Mouse (Mus musculus) lung, adult 2 months (tissue): ENCODE data around the gene Muc4. TPM values are rescaled to one million over a fixed set of nuclear protein-coding genes. Genes with fewer than 3 reads are reported as not detected.

ENCODE experiments used
- DNase-seq: peaks from one replicate; pipeline ENCODE4 v3.0.0; 2022
- H3K4me1 ChIP-seq: fragments of 200-500 bp; 2 replicates; pipeline ENCODE4 v1.6.1; 2011; ENCODE audit warnings: low read length; ENCODE audit not compliant: control insufficient read depth, insufficient read depth
- H3K4me3 ChIP-seq: fragments of 200-500 bp; replicated peaks from 2 replicates; pipeline ENCODE3; 2011; ENCODE audit warnings: low read depth, mild to moderate bottlenecking, control low read depth, low read length; ENCODE audit errors: extremely low read depth
- CTCF ChIP-seq: fragments of 200-500 bp; IDR thresholded peaks from 2 replicates; pipeline ENCODE4 v1.5.1; 2011; ENCODE audit warnings: mild to moderate bottlenecking, low read length, control low read depth; ENCODE audit not compliant: insufficient read depth
- POLR2A ChIP-seq: fragments of 200-500 bp; IDR thresholded peaks from 2 replicates; pipeline ENCODE4 v1.6.1; 2011; ENCODE audit warnings: low read depth, mild to moderate bottlenecking, control low read depth, low read length, borderline replicate concordance; ENCODE audit errors: extremely low read depth
- WGBS: fragments of 180-500 bp; shearing (Covaris S2); methylation state at CpG from one replicate; pipeline ENCODE4 v1.1.7; 2018; 5-methylcytosine and 5-hydroxymethylcytosine counted together
- polyA plus RNA-seq: library from polyadenylated mRNA; depleted of rRNA; stranded (reverse); fragments of >200 nt; gene quantifications from 2 replicates; pipeline ENCODE4 v1.2.3, GENCODE M21; 2012; rRNA removed

Gene Muc4
- polyA plus RNA-seq = 17.3 and 18.9 TPM in 2 replicates

DNA sequence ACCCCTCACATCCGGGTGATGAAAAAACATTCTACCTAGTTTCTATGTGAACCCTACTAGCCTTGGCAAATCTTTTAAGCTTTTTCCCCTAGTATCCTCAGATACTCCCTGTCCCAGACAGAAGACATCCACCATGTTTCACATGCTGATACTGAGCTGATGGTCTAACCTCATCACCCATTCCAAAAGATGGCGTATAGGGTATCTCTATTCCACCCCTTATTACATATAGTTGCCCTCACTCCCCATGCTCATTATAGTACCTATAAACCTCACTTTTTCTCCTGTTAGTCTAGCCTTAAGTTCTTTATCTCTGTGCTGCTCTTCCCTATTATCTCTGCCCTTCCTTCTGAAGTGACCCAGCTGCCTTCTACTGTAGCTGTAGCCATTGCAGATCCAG is at the start of gene Muc4:
TSS of gene Muc4 (plus strand) at position 301 of the 400 bp plus-strand sequence.
- no peak within 1 kb of the TSS for H3K4me3 ChIP-seq
- no peak for DNase-seq
- TF ChIP-seq POLR2A (no peak), CTCF (no peak)

DNA sequence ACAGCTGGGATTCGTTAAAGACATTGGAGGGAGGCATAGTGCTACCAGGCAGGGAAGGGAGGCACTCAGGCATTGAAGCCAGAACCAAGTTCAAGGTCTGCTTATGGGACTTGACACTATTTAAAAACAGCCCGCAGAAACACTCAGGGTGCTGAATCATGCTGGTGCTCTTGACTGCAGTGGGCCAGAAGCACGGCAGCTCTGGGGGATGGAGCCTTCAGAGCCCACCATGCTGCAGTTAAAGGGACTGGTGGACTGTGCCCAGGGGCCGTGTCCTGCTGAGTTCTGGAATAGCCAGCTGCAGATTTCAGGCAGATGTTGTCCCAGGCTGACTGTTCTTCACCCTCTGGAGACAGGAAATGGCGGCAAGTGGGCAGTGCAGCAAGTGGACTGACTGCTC is 49.7 kb upstream of the Muc4 start:
- no peak for TF ChIP-seq CTCF
- no peak for TF ChIP-seq POLR2A
- DNase-seq = no peak
- H3K4me1 ChIP-seq = no peaks in the 10 kb centered on the region
- no peak overlapping the region for H3K4me3 ChIP-seq
- WGBS = 53% methylated on average over 5 of the region's 5 CpGs

More for the DNA sequence above, at the start of gene Muc4:
- H3K4me1 ChIP-seq = no peaks in the 10 kb centered on the region
- WGBS = 94% methylated on average over 2 of the region's 2 CpGs

DNA sequence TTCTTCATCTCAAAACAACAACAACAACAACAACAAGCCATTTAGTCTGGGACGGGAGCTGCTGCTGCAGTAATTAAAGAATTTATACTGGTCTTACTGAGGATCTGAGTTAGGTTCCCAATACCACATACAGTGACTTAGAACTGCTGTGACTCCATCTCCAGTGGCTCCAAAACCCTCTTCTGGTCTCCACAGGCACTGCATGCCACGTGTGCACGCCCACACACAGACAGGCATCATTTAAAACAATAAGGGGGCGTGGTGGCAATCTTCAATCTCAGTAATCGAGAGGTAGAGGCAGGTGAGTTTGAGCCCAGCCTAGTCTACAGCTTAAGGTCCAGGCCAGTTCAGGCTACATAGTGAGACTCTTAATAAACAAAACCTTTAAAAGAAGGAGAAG is 48.5 kb upstream of the Muc4 start:
- no peak for DNase-seq
- TF ChIP-seq CTCF = no peak
- TF ChIP-seq POLR2A = no peak
- Histone ChIP-seq H3K4me3 (no peak overlapping the region), H3K4me1 (no peaks in the 10 kb centered on the region)
- WGBS = 80% methylated on average over 5 of the region's 5 CpGs

DNA sequence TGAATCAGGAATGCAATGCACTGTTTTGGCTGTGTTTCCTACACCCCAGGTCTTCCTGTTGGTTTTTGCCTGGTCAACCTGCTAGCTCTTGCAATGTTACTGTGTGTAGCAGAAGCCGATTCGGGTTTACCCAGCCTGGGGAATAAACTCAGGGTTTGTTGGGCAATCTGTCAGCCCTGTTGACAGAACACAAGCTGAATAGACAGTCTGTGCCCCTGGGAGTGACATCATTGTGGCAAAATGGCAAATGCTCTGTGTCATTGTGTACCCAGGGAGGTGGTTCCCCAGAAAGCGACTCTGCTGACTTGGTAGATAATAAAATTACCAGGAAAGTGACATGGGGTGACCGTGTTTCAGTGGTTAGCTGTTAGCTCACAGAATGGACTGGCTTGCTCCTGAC is 46.9 kb upstream of the Muc4 start:
- WGBS = 44% methylated on average over 4 of the region's 4 CpGs
- TF ChIP-seq POLR2A (no peak), CTCF (no peak)
- Histone ChIP-seq H3K4me1 (no peaks in the 10 kb centered on the region), H3K4me3 (no peak overlapping the region)
- DNase-seq = no peak

DNA sequence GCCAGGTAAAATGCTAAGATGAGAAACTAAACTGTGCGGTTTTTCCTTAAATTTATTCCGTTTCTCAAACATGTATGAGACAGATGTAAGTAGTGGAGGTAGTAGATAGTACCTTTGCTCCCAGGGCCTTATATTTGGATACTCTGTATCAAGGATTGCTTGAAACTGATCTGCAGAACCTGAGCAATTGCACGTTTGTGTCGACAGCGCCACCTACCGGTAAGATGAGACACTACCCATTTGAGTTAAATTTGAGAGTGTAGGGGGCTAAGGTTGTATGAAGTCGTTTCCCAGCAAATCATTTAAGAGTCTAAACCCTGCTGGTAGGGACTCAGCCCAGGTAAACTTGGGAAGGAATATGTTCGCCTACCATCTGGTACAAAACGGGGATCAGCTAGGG is 46.2 kb upstream of the Muc4 start:
- Histone ChIP-seq H3K4me3 (no peak overlapping the region), H3K4me1 (no peaks in the 10 kb centered on the region)
- 6% methylated on average over 9 of the region's 9 CpGs for WGBS
- peak; percentile 62 for DNase-seq
- TF ChIP-seq CTCF (peak; percentile 59), POLR2A (no peak)

DNA sequence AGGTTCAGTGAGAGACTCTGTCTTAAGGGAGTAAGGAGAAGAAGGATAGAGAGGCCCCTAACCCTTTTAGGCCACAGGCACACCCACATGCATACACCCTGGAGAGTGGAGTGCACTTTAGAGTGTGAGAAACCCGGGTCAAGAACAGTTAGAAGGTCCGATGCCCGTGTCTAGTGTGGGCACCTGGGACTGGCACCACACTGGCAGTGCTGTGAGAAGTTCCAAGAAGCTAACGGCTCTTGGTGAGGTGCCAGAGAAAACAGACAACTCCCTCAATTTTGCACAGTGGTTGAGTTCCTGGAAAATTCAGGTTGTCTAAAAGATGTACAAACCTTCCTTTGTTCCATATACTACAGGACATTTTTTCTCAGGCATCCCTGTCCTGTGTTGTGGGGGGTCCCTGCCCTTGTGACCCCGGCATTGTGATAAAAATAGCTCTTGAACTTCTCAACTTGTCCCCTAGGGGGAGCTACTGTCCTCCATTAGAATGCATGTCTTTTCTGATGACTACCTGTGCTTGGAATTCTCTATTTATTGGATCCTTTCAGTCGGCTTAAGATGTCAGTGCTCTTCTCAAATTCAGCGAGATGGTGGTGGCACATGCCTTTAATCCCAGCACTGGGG is 38.7 kb upstream of the Muc4 start:
- 20% methylated on average over 7 of the region's 7 CpGs for WGBS
- TF ChIP-seq CTCF (peak; percentile 44), POLR2A (no peak)
- Histone ChIP-seq H3K4me3 (no peak overlapping the region), H3K4me1 (no peaks in the 10 kb centered on the region; the same call in 1 of the 2 replicates)
- no peak for DNase-seq

DNA sequence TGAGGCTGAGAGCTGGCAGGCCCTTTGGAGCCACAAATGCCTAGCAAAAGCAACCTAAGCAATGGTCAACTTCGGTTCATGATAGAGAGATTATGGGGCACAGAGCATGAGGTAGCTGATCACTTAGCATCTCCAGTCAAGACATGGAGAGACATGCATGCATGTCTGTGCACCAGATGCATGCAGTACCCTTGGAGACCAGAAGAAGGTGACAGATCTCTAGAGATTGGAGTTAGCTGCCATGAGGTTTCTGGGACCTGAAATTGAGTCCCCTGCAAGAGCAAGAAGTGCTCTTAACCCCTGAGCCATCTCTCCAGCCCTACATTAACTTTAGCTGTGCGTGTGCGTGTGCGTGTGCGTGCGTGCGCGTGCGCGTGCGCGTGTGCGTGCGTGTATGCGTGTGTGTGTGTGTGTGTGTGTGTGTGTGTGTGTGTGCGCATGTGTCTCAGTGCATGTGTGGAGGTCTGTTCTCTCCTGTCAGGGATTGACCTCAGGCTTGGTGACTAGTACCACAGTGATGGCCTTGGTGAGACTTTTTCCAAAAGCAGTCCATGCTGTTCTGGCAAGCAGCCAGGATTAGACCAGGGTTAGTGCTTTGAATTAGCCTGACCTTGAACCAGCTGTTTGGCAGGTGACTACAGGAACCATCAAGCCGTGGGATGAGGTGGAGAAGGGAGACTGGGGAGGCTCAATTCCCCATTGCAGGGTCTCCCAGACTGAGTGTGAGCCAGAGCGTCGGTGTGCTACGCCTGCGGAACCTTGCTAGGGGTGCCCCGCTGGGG is 37.8 kb upstream of the Muc4 start:
- WGBS = 95% methylated on average over 22 of the region's 22 CpGs
- Histone ChIP-seq H3K4me3 (no peak overlapping the region), H3K4me1 (no peaks in the 10 kb centered on the region; the same call in 1 of the 2 replicates)
- TF ChIP-seq POLR2A = no peak
- no peak for TF ChIP-seq CTCF
- no peak for DNase-seq

DNA sequence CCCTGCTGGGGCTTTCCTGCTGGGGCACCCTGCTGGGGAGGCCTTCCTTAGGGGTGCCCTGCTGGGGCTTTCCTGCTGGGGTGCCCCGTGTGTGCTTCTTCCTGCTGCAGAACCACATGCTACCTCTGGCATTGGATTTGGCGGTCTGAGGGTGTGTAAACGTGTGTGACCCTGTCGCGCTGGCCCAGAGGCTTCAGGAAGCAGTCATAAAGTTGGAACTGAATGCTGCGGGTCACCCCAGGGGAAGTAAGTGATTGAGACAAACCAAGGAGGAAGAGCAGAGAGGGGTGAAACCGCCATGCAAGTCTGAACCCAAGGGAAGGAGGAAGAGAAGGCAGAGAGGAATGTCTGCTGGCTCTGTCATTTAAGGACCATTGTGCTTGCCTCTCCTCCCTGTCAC is 37.1 kb upstream of the Muc4 start:
- DNase-seq = no peak
- no peak for TF ChIP-seq POLR2A
- no peak for TF ChIP-seq CTCF
- Histone ChIP-seq H3K4me3 (no peak overlapping the region), H3K4me1 (peaks cover 2% of the 10 kb centered on the region)
- WGBS = 39% methylated on average over 7 of the region's 7 CpGs

DNA sequence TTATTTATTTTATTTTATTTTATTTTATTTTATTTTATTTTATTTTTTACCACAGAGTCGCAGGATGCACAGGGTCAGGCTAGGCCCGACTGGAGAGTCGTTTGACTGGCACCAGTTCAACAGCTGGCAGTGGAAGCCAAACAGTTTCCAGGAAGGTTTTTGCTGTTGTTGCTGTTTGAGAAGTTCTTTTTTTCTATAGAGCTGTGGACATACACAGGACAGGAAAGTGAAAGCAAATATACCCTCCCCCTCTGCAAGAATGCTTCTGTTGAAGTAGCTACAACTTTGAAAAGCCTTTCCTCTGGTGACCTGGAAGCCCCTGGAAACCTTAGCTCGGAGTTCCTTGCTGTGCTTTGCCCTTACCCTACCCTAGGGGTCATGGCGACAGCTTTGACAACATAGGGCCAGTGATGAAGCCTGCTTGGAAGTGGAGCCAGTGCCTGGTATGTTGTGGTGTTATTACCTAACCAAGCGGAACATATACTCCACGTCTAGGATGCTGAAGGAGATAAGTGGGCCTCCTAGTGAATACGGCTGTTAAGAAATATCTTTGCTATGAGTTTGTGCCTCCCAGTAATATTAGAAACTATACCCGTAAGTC is 32.3 kb upstream of the Muc4 start:
- no peak overlapping the region for H3K4me3 ChIP-seq
- no peak for TF ChIP-seq POLR2A
- TF ChIP-seq CTCF = no peak
- peaks cover 7% of the 10 kb centered on the region for H3K4me1 ChIP-seq
- 37% methylated on average over 9 of the region's 9 CpGs for WGBS
- DNase-seq = no peak

DNA sequence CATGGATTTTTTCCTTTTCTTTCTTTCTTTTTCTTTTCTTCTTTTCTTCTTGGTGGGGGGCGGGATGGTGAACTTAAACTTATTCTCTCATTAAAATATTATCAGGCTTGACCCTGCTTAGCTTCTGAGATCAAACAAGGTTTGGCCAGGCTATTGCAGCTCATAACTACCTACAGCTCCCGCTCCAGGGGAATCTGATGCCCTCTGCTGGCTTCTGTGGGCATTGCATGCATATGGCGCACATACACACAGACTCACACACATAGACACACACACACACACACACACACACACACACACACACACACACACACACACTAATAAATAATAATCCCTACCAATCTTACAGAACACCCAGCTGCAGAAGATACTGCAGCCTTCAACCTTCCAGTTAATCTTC is 30.1 kb upstream of the Muc4 start:
- Histone ChIP-seq H3K4me1 (peaks cover 7% of the 10 kb centered on the region), H3K4me3 (no peak overlapping the region)
- no peak for TF ChIP-seq POLR2A
- 0 out of 2 replicates have a peak, but pooled peaks have one; percentile 8 for TF ChIP-seq CTCF
- no peak for DNase-seq
- 100% methylated on average over 3 of the region's 3 CpGs for WGBS
